Mouse (Mus musculus) embryonic fibroblast, embryonic 13.5 days (primary cell): ENCODE measurements at regions not wholly inside any gene's neighbourhood (a gene's known extent, or its start where the extent isn't known, plus 50 kb on each side); places are given as distances from the start of the nearest gene placed in this dataset.

Experiments
- CTCF ChIP-seq: IDR thresholded peaks from 2 replicates; pipeline ENCODE4 v1.5.1; 2011; ENCODE audit warnings: mild to moderate bottlenecking, control low read depth, low read length, moderate library complexity, borderline replicate concordance; ENCODE audit not compliant: insufficient read depth
- POLR2A ChIP-seq: IDR thresholded peaks from 2 replicates; pipeline ENCODE4 v1.6.1; 2011; ENCODE audit warnings: low read depth, mild to moderate bottlenecking, control low read depth, low read length, moderate library complexity

GRCm38 (mm10) chr14:37523616-37524015 lies 388.5 kb upstream of the Ghitm start:
- no peak for TF ChIP-seq CTCF
- no peak for TF ChIP-seq POLR2A
